Mouse (Mus musculus): ENCODE results near the gene Gm3182.
"Not testable (repeated sequence)": the region's sequence is repeated elsewhere in the genome, so short reads cannot be mapped to it uniquely, and the experiment has no call there.

The Gm3182 gene

GRCm38 (mm10) chr14:4481445-4481844 is at the start of gene Gm3182:
Gene Gm3182 (plus strand): TSS chr14:4481745.
- DNase-seq, result not testable (repeated sequence)

DNA sequence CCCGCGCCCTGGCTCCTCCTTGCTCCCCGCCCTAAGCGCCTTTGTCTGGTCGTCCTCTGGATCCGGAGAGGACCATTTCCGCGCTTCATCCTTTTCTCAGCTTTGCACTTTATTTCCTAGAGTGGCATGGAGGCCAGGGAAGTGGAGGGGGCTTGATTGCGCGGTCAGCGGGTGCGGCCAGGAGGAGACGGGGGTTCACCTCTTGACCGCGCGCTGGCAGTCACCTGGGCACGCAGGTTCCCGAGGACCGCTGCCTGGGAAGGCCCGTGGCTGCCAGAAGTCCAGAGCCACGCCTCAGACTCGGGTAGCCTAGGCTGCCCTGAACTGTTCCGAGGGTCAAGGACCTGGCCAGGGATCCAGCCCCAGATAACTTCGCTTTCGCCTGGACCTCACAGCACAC is 17.9 kb downstream of the Gm3182 start:
- not testable (repeated sequence) for DNase-seq
